Mouse (Mus musculus): ENCODE results near the gene Ctnnal1. TPM values are rescaled to one million over a fixed set of nuclear protein-coding genes. Genes with fewer than 3 reads are reported as not detected.

Gene Ctnnal1
- polyA plus RNA-seq, 1 experiment from 2014 or later, result 39.5 TPM

DNA sequence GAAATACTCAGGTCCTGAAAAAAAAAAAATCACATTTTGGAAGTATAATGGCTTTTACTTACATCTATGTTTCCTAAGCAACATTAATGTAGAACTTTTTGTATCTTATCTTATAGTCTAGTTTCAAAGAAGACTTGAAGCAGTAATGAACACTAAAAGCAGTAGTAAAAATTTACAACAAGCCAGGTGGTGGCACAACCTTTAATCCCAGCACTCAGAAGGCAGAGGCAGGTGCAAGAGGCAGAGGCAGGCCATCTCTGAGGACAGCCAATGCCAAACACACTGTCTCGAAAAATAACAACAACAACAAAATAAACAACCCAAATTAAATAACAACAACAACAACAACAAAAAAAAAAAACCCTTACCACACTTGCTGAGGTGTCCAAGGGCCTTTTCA lies 93.9 kb downstream of the Ctnnal1 start:
- H3K27ac ChIP-seq, result no peak overlapping the region
- no peak for ATAC-seq (replicated peaks; ENCODE audit: low FRiP score)
- H3K4me3 ChIP-seq (replicated peaks), result no peak overlapping the region
- no peak overlapping the region for H3K4me2 ChIP-seq
- peaks cover 95% of the 10 kb centered on the region for H3K36me3 ChIP-seq
- no peaks in the 10 kb centered on the region for H3K9me3 ChIP-seq (replicated peaks)
- no peak overlapping the region for H3K9ac ChIP-seq
- H3K4me1 ChIP-seq, result no peaks in the 10 kb centered on the region
- H3K27me3 ChIP-seq, result no peaks in the 10 kb centered on the region
- WGBS, result 67% methylated on average over 1 of the region's 1 CpGs

DNA sequence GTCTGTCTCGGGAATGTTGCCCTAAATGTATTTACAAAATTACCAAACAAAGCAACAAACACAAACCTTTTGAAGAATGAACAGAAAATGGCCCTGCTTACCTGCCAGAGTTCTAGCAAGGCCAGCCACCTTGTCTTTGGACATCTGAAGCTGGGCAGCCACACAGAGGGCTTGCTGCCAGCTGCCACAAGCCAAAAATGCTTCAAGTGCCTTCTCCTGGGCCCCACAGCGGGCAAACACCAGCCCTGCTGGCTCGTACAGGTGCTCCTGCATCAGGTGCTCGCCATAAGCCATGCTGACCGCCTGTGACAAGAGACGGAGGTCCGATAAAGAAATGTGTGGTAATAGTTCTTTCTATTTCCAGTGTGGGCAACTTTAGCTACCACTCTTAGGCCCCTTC lies 96.1 kb downstream of the Ctnnal1 start:
- H3K27ac ChIP-seq, result no peak overlapping the region
- H3K27me3 ChIP-seq, result no peaks in the 10 kb centered on the region
- no peak overlapping the region for H3K9ac ChIP-seq
- peaks cover 97% of the 10 kb centered on the region for H3K36me3 ChIP-seq
- H3K4me1 ChIP-seq, result no peaks in the 10 kb centered on the region
- no peak overlapping the region for H3K4me2 ChIP-seq
- H3K9me3 ChIP-seq (replicated peaks), result no peaks in the 10 kb centered on the region
- ATAC-seq (replicated peaks; ENCODE audit: low FRiP score), result no peak
- H3K4me3 ChIP-seq (replicated peaks), result no peak overlapping the region
- WGBS, result 94% methylated on average over 7 of the region's 7 CpGs

DNA sequence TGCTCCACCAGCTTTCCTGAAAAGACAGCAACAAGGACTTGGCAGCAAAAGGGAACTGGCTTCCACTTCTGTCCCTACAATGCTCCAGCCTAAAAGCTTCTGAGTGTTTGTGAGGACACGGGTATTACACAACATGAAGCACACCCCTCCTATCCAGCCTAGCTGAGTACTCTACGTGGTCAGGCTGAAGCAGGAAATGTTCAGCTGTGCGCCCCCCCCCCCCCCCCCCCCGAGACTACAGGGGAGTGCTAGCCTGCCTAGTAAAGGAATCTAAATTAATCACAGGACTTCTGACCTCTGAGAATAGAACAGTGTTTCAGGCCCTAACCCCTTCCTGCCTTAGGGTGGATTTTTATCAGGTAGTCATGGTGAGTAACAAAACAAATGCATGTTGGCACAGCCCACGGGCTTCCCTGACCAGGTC lies 97.1 kb downstream of the Ctnnal1 start:
- Histone ChIP-seq H3K27ac (no peak overlapping the region), H3K4me2 (no peak overlapping the region), H3K4me3 (replicated peaks) (no peak overlapping the region), H3K9ac (no peak overlapping the region), H3K9me3 (replicated peaks) (no peaks in the 10 kb centered on the region), H3K4me1 (no peaks in the 10 kb centered on the region), H3K36me3 (peaks cover 97% of the 10 kb centered on the region), H3K27me3 (no peaks in the 10 kb centered on the region)
- no peak for ATAC-seq (replicated peaks; ENCODE audit: low FRiP score)
- WGBS, result 70% methylated on average over 5 of the region's 5 CpGs

MicroRNAs within 50 kb of the gene (microRNA counts, 519-probe panel; counts per million panel counts)
- 3,006 counts per million, percentile 80 among the panel's probes with 10 or more counts for microRNA mmu-miR-32

Small RNA genes within 50 kb of the gene (microRNA-seq; reads per million reads assigned to microRNA genes)
- 226 reads per million, percentile 67 among the genes with 10 or more reads in this experiment for gene Mir32

Other genes starting within 250 kb of the Ctnnal1 start
- gene Gm26657, start 125.1 kb downstream of the Ctnnal1 start, polyA plus RNA-seq (2015; fragmentation: Nextera tagmentation; extraction: Ambion mirVana), result not detected in 2 replicates
- gene Actl7b, start 123.7 kb downstream of the Ctnnal1 start, polyA plus RNA-seq (2015; fragmentation: Nextera tagmentation; extraction: Ambion mirVana), result not detected in 2 replicates
- 0.10 TPM in 1 of 2 replicates, not detected in the other for gene Actl7a, start 121.8 kb downstream of the Ctnnal1 start, polyA plus RNA-seq (2015; fragmentation: Nextera tagmentation; extraction: Ambion mirVana)
- 44.1 and 44.8 TPM in 2 replicates for gene Elp1, start 62.9 kb downstream of the Ctnnal1 start, polyA plus RNA-seq (2015; fragmentation: Nextera tagmentation; extraction: Ambion mirVana)
- gene Fam206a, start 62.8 kb downstream of the Ctnnal1 start, polyA plus RNA-seq (2015; fragmentation: Nextera tagmentation; extraction: Ambion mirVana), result 19.8 and 20.4 TPM in 2 replicates
- 10.5 and 11.8 TPM in 2 replicates for gene Tmem245, start 82.2 kb upstream of the Ctnnal1 start, polyA plus RNA-seq (2015; fragmentation: Nextera tagmentation; extraction: Ambion mirVana)
- 0.30 and 0.39 TPM in 2 replicates for gene Frrs1l, start 125.2 kb upstream of the Ctnnal1 start, polyA plus RNA-seq (2015; fragmentation: Nextera tagmentation; extraction: Ambion mirVana)

All from kidney, embryonic 15.5 days (tissue).